Mouse (Mus musculus): ENCODE measurements around the gene Tor4a. TPM values are rescaled to one million over a fixed set of nuclear protein-coding genes. Genes with fewer than 3 reads are reported as not detected.

Tor4a gene
- polyA plus RNA-seq (2012; rRNA removed): 21.8 and 26.9 TPM in 2 replicates

DNA sequence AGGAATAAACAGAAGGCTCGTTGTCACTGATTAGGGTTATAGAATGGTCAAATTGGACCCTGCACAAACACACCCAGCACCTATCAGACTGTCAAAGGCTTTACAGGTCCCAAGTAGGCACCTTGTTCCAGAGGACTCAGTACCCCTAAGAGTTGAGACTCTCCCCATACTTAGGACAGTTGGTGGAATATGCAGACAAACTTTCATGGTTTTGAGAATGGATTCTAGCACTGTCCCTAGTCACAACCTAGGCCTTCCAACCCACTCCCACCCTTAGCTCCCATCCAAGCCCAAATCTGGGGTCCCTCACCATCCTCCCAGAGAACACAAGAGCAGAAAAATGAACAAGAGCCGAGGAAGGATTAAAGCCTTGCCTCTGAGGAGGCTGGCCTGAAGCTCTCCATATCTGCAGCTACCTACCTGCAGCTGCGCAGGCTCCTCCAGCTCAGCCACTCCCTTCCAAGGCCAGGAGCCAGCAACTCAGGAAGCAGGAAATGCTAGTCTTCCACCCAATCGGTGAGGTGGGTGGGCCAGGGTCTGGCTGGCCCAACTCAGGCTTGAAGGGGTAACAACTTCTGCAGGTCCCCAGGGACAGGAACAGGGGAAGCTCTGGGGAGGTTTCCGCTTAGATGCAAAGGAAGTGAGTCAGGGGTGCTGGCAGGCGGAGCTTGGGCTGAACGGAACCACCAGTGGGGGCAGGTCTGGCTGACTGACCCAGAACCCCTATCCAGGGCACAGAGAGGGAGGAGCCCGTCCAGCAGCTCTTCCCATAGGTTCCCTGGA lies at the start of gene Tor4a:
Tor4a (minus strand) TSS at position 715 of the 783 bp plus-strand sequence.
- Histone ChIP-seq H3K4me3 (ENCODE audit: insufficient read depth, low read depth, low read length) (peak within 1 kb of the TSS; percentile 43), H3K36me3 (ENCODE audit: control insufficient read depth, insufficient read depth, low read length) (no peaks in the 10 kb centered on the region; the same call in 1 of the 2 replicates), H3K27ac (ENCODE audit: insufficient read depth, low read depth, low read length) (peak within 1 kb of the TSS; percentile 93), H3K27me3 (replicated peaks; ENCODE audit: control insufficient read depth, insufficient read depth, low read length) (no peaks in the 10 kb centered on the region), H3K4me1 (ENCODE audit: control insufficient read depth, insufficient read depth, low read length) (peaks cover 10% of the 10 kb centered on the region; the same call in 1 of the 2 replicates)
- DNase-seq: peak; percentile 96
- 16% methylated on average over 8 of the region's 8 CpGs for WGBS
- TF ChIP-seq CTCF (conservative IDR thresholded peaks at IDR 0.05; ENCODE audit: insufficient read depth, insufficient read length, low read depth, low read length) (no peak), POLR2A (IDR thresholded peaks at IDR 0.05; ENCODE audit: low read depth, low read length) (peak; percentile 55)

GRCm38 (mm10) chr2:25244144-25244543 lies 47.5 kb upstream of the Tor4a start:
- peak; percentile 59 for DNase-seq
- no peaks in the 10 kb centered on the region for H3K27me3 ChIP-seq (replicated peaks; ENCODE audit: control insufficient read depth, insufficient read depth, low read length)
- WGBS: 86% methylated on average over 4 of the region's 4 CpGs
- H3K4me3 ChIP-seq (ENCODE audit: insufficient read depth, low read depth, low read length): no peak overlapping the region
- TF ChIP-seq POLR2A (IDR thresholded peaks at IDR 0.05; ENCODE audit: low read depth, low read length) (no peak), CTCF (conservative IDR thresholded peaks at IDR 0.05; ENCODE audit: insufficient read depth, insufficient read length, low read depth, low read length) (no peak)
- no peak overlapping the region for H3K27ac ChIP-seq (ENCODE audit: insufficient read depth, low read depth, low read length)
- H3K4me1 ChIP-seq (ENCODE audit: control insufficient read depth, insufficient read depth, low read length): peaks cover 10% of the 10 kb centered on the region; the same call in 1 of the 2 replicates
- no peaks in the 10 kb centered on the region for H3K36me3 ChIP-seq (ENCODE audit: control insufficient read depth, insufficient read depth, low read length)

GRCm38 (mm10) chr2:25243342-25243741 lies 46.7 kb upstream of the Tor4a start:
- H3K4me3 ChIP-seq (ENCODE audit: insufficient read depth, low read depth, low read length): no peak overlapping the region
- 82% methylated on average over 8 of the region's 8 CpGs for WGBS
- TF ChIP-seq POLR2A (IDR thresholded peaks at IDR 0.05; ENCODE audit: low read depth, low read length) (no peak), CTCF (conservative IDR thresholded peaks at IDR 0.05; ENCODE audit: insufficient read depth, insufficient read length, low read depth, low read length) (no peak)

GRCm38 (mm10) chr2:25242101-25242506 lies 45.4 kb upstream of the Tor4a start, which contains the start of the genes Rnf208 and Cysrt1:
TSS of gene Rnf208 (plus strand) at chr2:25242255.
TSS of gene Cysrt1 (minus strand) at chr2:25242452.
- Histone ChIP-seq H3K4me1 (ENCODE audit: control insufficient read depth, insufficient read depth, low read length) (peaks cover 14% of the 10 kb centered on the region; the same call in 1 of the 2 replicates), H3K36me3 (ENCODE audit: control insufficient read depth, insufficient read depth, low read length) (no peaks in the 10 kb centered on the region), H3K4me3 (ENCODE audit: insufficient read depth, low read depth, low read length) (peak within 1 kb of the TSS; percentile 59), H3K27me3 (replicated peaks; ENCODE audit: control insufficient read depth, insufficient read depth, low read length) (no peaks in the 10 kb centered on the region), H3K27ac (ENCODE audit: insufficient read depth, low read depth, low read length) (peak within 1 kb of the TSS; percentile 32; the same call in 1 of the 2 replicates)
- no peak for DNase-seq
- under 1% methylated on average over 41 of the region's 59 CpGs for WGBS
- TF ChIP-seq POLR2A (IDR thresholded peaks at IDR 0.05; ENCODE audit: low read depth, low read length): no peak
- no peak for TF ChIP-seq CTCF (conservative IDR thresholded peaks at IDR 0.05; ENCODE audit: insufficient read depth, insufficient read length, low read depth, low read length)

More at GRCm38 (mm10) chr2:25243342-25243741, 46.7 kb upstream of the Tor4a start:
- H3K27ac ChIP-seq (ENCODE audit: insufficient read depth, low read depth, low read length): no peak overlapping the region
- no peaks in the 10 kb centered on the region for H3K27me3 ChIP-seq (replicated peaks; ENCODE audit: control insufficient read depth, insufficient read depth, low read length)
- peaks cover 10% of the 10 kb centered on the region; the same call in 1 of the 2 replicates for H3K4me1 ChIP-seq (ENCODE audit: control insufficient read depth, insufficient read depth, low read length)
- no peaks in the 10 kb centered on the region for H3K36me3 ChIP-seq (ENCODE audit: control insufficient read depth, insufficient read depth, low read length)
- no peak for DNase-seq

DNA sequence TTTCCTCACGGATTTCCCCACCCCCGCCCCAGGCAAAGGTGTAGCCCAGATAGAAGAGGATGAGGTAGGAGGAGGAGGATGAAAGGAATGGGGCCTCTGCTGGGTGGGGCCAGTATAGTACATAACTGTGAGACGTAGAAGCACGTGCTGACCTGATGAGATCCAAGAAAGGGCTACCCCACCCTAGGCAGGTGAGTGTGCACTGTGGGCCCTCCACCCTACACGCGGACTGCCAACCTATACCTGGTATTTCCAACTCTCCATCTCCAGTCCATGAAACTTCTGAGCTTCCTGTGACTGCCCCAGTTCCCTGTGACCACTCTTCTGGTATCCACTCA lies 44.7 kb upstream of the Tor4a start:
- WGBS: 10% methylated on average over 6 of the region's 6 CpGs
- H3K4me1 ChIP-seq (ENCODE audit: control insufficient read depth, insufficient read depth, low read length): peaks cover 14% of the 10 kb centered on the region; the same call in 1 of the 2 replicates
- TF ChIP-seq CTCF (conservative IDR thresholded peaks at IDR 0.05; ENCODE audit: insufficient read depth, insufficient read length, low read depth, low read length) (no peak), POLR2A (IDR thresholded peaks at IDR 0.05; ENCODE audit: low read depth, low read length) (no peak)
- H3K4me3 ChIP-seq (ENCODE audit: insufficient read depth, low read depth, low read length): no peak overlapping the region; the same call in 1 of the 2 replicates
- DNase-seq: no peak
- no peaks in the 10 kb centered on the region for H3K27me3 ChIP-seq (replicated peaks; ENCODE audit: control insufficient read depth, insufficient read depth, low read length)
- no peaks in the 10 kb centered on the region for H3K36me3 ChIP-seq (ENCODE audit: control insufficient read depth, insufficient read depth, low read length)
- no peak overlapping the region; the same call in 1 of the 2 replicates for H3K27ac ChIP-seq (ENCODE audit: insufficient read depth, low read depth, low read length)

GRCm38 (mm10) chr2:25240723-25241437 lies 44.2 kb upstream of the Tor4a start:
- WGBS: 2% methylated on average over 29 of the region's 29 CpGs
- Histone ChIP-seq H3K4me1 (ENCODE audit: control insufficient read depth, insufficient read depth, low read length) (peaks cover 17% of the 10 kb centered on the region), H3K27ac (ENCODE audit: insufficient read depth, low read depth, low read length) (peak overlapping the region; percentile 61; the same call in 1 of the 2 replicates), H3K4me3 (ENCODE audit: insufficient read depth, low read depth, low read length) (peak overlapping the region; percentile 43), H3K27me3 (replicated peaks; ENCODE audit: control insufficient read depth, insufficient read depth, low read length) (no peaks in the 10 kb centered on the region), H3K36me3 (ENCODE audit: control insufficient read depth, insufficient read depth, low read length) (no peaks in the 10 kb centered on the region)
- no peak for TF ChIP-seq POLR2A (IDR thresholded peaks at IDR 0.05; ENCODE audit: low read depth, low read length)
- TF ChIP-seq CTCF (conservative IDR thresholded peaks at IDR 0.05; ENCODE audit: insufficient read depth, insufficient read length, low read depth, low read length): no peak
- peak; percentile 92 for DNase-seq

Data from kidney, adult 2 months (tissue).